Mouse (Mus musculus) adipocyte (in vitro differentiated cells): ENCODE measurements at regions not wholly inside any gene's neighbourhood (a gene's known extent, or its start where the extent isn't known, plus 50 kb on each side); places are given as distances from the start of the nearest gene placed in this dataset.
A peak's percentile ranks its signal among the peaks of the same experiment; 100 is the strongest.

ENCODE experiments used
- DNase-seq: peaks from one replicate; pipeline ENCODE4 v3.0.0-alpha.2; 2016; ENCODE audit warnings: low spot score

DNA sequence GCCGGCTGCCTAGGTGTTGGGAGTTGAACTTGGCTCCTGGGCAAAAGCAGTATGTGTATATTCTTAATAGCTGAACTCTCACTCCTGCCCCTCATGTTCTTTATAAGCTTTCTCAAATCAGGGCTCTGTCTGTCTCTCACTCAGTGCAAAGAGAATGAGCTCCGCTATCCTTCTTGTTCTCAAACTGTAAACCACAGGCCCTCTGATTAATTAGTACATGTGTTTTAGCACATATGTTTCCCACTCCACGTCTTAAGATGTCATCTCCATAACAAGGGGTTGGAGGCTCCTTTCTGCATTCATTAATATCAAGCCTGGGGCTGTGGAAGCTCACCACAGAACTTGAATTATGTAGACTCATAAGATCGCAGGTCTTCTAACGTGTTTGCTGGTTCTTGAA is 104.7 kb downstream of the Nsun3 start:
- DNase-seq = no peak

DNA sequence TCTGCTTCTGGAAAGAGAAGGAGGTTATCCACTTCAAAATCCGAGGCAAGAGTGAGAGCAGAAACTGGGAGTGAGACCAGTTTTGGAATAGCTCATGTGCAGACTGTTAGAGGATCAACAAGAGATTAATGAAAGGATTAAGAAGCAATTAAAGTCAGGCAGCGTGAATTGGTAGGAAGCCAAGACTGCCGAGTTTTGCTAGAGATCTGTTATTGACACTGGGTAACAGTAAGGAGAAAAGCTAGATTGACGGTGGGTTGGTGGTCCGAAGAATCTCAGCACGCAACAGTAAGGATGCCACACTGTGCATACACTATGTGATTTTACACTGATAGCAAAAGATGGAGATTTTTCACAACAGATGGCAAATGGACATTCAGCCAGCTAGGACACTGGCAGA is 109.8 kb downstream of the Nsun3 start:
- no peak for DNase-seq

DNA sequence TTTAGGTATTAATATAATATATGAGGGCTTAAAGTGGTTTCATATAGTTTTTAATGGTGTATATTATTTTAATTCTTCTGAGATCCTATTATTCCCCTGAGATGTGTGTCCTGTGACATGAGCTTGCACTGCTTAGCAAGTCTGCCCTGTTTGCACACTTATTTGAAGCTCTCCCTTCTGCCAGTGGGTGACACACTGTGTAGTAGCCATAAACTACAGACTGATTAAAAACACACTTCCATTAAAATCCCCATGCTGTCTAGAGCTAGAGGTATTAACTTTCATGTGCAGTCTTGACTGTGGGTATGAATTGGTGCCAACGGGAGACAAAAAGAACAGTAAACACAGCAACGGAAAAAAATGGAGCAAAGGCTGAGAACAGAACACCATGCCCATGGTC is 129.2 kb downstream of the Nsun3 start:
- no peak for DNase-seq

DNA sequence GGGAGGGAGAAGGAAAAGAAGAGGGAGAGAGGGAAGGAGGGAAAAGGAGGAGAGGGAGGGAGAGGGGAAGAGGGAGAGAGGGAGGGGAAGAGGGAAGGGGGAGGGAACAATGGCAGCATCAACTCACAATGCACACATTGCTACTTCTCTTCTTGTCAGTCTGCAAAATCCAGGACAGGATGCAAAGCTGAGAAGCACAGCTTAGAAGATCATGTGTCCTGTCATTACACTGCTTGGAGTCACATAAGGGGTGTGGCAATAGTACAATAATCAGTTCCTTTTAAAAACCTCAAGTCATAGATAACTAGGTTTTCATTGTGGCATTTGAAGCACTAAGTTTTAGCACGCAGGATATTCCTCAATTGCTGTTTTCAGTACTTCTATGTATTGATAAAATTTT is 132.2 kb downstream of the Nsun3 start:
- no peak for DNase-seq

DNA sequence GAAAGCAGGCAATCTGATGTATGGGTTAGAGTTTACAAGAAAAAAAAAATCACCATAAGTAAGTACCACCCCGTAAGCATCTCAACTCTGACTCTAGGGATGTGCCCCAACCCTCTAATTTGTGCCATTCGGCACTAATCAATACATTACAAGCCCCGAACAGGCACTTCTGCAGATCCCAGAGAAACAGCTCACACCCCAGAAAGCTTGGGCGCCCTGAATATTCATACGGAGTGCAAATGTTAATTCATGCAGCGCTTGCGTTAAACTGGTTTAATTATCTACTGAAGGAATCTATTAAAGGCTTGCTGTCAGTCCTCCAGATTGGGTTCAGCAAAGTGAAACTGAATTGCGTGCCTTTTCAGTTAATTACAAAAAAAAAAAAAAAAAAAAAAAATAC is 132.8 kb downstream of the Nsun3 start:
- DNase-seq = no peak

DNA sequence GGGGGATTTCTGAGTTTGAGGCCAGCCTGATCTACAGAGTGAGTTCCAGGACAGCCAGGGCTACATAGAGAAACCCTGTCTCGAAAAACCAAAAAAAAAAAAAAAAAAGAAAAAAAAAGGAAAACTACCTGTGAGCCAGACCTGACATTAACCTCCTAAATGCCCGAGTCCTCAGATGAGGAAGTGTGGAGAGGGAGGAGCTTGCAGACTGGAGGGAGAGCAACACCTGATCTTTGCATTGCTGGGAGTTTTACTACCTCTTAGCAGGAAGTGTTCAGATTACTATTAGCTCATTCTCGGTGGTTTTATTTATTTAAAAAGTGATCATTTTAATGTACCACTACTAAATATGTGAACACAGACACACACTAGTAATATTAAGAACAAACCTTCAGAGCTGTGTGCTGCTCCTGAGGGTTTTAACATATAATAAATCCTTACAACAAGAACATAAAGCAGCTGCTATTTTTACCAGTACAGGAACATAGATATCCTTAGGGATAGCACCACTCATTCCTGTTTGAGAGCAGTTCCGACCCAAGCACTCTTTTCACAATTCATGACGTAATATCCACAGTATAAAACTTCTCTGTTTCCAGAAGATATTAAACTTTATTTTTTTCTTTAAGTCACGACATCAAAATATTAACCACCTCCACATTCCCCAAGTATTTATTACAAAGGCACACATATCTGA is 133.7 kb downstream of the Nsun3 start:
- no peak for DNase-seq

DNA sequence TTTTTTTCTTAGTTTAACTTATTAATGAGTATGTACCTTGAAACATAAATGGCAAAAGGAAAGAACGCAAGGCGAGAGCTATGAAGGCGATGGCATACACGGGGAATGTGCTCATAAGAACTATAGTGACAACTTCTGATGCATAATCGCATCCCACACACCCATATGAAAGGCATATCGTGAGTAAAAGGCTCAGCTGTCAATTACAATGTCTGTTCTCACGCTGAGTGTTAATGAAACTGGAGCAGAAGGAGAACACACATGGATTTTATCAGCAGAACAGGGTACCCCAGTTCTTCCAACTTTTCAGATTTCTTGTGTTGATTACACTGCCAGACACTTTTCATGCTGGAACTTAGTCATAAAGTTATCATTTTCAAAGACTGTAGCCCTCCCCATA is 135.8 kb downstream of the Nsun3 start:
- no peak for DNase-seq

DNA sequence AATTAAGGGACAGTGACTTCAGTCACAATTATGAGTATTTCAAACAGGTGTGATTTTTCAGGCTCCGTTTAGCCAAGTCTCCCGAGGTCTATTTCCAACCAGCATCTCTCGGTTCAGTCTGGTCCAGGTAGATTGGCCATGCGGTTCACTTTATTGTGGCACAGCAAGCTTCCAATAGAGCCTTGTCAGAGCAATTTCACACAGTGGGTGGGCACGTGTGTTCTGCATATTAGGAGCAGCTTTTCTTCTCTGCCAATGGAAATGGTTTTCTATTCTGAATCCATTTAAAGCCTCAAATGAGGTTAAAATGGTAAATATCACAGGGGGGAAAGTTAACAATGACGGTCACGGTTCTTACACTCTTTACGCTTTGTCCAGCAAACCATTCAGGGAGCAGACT is 138.3 kb downstream of the Nsun3 start:
- DNase-seq = no peak

DNA sequence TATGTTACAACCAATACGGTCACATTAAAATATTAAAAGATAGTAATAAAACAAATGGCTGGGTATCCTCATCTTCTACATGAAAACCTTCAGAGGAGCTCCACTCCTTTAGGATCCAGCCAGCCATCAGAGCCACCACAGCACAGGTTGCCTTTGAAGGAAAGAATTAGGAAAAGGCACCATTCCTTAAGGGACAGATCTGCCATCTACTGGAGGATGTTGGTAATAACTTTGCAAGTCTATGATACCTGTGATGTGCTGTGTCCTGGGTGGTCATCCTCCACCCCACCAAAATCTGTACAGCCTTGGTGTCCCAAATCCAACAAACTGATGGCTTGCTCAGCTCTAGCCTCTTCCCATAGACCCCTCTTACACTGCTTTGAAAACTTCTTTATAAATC is 140.5 kb downstream of the Nsun3 start:
- peak; percentile 25 for DNase-seq

DNA sequence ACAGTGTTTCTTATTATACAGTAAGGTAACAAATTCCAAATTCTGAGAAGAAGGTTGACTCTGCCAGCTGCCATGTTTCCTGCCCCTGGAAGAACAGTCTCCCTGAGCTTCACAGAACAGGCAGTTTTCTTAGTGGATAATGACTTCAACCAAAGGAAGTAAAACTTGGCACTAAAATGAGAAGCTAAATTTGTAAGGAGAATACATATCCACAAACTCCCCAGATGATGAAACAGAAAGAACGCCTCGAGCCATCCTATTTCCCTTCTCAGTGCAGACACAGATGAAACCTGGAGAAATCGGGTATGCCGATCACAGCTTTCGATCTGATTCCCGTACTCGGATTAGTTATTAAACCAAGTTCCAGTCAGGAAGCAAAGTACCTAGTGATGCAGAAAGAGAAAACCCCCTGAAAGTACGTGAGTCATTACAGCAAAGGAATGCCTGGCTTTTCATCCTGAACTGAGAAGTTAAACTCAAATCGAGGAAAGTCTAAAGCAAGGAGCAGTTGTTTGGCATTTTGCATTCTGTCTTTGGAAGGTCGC is 143.7 kb downstream of the Nsun3 start:
- DNase-seq = no peak

DNA sequence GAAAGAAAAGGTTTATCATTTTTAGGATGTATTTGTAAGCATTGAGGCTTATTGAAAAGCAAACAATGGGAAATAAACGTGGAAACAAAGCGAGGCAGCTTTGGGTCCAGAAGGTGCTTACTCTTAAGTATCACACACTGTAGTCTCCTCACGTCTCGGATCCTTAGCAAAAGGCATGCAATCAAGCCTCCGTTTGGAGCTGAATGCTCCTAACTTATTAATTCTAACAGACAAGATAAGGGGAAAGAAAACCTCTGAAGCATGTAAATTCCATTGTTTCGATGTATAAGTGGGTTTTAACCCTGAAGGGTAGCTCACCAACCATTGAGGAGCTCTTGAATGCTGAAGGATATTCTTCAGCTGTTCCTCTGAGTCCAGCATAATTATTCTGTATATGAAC is 162.7 kb downstream of the Nsun3 start:
- DNase-seq = no peak

DNA sequence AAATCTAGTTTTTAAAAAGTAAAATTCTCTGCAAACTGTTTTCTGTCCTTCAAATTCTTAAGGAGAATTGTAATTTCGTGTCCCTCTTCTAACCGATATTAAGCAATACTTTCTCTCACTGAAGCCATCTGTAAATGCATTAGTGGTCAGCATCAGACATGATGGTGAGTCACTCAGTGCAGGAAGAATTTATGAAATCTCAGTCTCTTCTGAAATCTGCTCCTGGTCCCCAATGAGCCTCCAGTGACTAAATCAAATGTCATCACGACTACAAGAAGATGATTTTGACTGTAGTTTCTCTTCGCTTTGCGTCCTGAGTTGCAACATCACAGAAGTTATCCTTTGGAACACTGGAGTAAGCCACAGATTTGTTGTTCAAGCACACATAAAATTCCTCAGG is 175.7 kb downstream of the Nsun3 start:
- no peak for DNase-seq

DNA sequence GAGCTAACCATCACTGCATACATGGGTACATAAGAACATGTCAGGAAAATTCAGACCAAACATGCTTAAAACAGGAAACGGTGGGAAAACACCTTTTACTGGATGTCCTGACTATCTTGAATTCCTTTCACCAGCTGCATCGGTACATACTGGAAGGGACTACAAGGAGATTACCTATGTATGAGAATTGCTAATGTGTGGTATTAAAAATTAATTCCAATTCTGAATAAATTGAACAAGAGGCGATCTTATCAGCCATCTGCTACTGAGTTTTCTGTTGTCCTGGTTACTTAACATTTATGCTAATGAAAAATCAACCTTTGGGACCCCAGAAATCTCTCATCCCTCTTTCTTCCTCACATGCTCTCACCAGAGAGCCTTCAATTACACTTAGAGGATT is 178.0 kb downstream of the Nsun3 start:
- DNase-seq = no peak

DNA sequence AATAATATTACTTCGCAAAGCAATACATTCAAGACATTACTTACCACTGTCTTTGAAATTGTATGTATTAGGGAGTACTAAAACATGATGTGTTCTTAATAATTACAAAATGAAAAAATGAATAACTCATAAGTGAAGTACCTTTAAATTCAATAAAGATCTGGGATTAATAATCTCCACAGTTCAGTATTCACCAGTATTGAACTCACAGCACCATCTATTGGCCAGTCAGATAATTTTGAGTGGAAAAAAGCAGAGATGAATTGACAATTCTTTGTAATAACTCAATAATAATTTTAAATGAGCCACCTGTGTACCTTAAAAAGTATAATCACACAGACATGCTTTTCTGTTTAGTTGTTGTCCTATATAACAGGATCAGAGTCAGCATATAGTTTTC is 180.7 kb downstream of the Nsun3 start:
- DNase-seq = no peak

DNA sequence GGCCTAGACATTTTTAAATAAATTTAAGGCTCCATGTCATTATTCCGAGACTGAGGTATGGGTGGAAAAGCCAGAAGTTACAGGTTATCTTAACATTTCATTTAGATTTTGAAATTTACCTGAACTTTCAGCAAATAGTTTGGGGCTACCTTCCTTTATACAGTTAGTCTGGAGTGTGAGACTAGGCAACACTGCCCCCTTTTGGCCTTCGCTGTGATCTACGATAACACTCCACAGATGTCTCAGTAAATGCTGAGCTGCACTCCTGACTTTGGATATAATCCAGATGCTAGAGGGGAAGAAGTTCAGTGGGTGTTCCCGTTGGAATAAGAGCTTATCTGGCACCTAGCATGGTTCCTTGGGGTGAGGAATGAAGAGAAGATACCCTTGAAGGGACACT is 224.6 kb downstream of the Nsun3 start:
- DNase-seq = no peak

DNA sequence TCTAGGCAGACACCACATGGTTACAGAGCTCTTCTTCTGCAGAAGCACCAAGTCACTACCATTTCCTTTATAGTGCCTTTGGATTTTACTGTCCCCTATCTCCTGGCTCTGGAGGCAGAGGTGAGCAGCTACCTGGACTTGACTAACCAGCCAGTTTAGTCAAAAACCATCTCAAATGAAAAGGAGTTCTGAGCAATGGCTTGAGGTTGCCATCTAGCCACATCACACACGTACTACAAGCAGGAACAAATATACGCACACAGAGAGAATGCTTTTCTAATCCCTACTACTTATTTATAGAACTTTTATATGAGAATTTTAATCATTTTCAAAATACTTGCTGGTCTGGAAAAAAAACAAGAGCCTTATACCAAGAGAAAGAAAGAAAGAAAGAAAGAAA is 243.5 kb downstream of the Nsun3 start:
- no peak for DNase-seq

DNA sequence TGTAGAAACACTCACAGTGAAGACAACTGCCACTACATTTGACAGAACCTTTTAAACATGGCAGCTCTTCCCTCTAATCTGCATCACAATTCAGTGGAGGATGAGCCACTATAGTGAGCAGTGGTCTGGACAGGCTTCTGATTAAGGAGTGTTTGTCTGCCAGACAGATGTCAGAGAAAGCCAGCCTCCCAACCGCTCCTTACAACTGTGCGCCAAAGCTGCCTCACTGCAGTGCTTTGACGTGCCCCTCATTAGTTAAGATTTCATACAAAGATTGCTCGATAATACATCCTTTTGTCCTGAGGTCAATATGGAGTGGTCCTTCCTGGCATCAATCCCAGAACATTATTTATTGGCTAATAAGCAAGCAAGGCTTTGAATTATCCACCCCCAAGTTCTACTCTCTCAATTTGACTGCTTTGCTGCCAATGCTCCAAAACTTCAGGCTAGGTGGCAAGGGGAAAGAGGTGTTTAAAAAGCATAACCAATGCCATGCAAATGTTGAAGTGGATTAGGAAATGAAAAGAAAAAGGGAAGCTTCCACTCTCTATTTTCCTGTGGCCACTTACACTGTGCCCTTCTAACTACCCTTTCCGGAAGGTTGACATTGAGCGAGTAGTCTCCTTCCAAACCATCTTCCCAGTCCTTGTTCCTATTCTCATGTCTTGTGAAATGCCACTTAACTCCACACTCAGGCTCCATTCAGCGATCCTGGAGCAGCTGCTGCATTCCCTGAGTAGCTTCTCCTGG is 248.7 kb downstream of the Nsun3 start:
- DNase-seq = no peak

DNA sequence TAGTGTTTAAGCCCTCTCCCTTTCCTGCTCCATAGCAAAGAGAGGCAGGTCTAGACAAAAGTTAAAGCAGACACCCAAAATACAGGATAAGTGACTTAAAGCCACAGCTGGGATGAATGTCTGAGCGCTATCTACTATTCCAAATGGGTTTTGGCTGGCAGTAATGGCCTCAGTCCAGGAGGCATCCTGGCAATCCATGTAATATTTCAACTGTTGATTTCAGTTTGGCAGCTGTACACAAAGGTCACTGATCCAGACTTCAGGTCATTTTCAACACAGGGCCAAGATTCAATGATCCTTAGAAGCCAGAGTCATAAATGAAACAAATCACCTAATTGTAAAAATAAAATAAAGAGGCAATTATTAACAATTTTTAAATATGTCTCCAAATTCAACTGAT is 277.3 kb downstream of the Nsun3 start:
- DNase-seq = peak; percentile 6

DNA sequence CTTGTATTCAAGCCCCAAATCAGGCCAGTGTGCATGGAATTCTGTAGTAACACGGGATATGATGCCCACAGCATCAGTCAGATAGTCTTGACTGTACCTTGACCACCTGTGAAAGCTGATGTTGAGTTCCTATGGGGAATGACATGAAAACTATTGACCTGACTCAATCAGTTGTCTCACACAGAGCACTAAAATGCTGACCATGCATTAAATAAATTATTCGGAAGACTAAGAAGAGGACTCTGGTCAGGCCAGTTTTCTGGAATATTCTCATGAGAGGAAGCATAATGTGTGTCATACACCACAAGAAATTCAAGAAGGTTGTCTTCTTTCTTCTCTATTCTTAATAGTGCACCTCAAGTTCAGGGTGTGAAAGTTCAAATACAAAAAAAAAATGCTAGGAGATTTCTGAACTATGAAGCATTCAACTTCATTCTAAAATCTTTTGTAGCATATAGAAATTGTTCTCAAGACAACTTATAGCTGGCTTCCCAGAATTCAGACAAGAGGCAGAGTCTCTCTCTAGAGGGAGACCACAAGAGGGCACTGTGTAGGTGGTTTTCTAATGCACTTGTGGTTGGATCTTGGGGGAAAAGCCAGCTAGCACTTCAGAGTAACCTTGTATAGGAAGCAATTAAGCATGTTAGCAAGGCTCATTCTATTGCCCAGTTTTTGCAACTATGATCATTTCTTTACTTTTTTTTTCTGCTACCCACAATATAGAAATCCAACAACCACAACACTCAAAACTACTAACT is 279.7 kb downstream of the Nsun3 start:
- DNase-seq = peak; percentile 6

DNA sequence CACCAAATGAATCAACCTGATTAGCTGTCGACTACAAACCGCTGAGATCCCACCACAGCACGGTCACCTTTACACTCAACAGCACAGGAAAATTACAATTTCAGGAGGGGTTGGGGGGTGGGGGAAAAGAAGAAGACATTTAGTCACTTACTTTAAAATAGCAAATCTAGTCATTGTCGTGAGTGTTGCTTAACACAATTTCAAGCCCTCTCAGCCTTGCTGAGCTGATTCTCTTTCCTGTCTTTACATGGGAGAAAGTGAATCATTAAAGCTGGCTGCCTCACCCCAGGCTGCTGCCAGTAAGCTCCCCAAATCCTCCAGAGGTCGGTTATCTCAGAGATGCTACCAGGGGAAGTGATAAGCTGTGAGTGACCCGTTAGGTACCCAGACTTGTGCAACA is 285.7 kb downstream of the Nsun3 start:
- DNase-seq = no peak

DNA sequence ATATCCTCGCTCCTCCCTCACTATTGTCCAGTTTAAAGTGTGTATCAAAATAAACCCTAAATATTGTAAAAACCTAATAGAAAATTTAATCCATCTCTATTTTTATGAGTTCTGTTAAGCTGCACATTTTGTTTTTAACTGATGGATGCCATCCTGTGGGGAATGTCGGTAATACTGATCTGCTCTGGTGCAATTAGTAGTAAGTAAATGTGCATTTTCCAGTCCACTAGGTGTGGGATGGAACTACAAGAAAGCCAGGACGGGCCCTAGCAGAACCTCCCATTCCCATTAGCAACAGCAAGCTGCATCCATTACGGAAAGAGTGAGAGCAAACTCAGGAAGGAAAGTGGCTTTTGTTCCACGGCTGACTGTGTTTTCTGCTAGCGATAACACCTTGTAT is 286.3 kb downstream of the Nsun3 start:
- no peak for DNase-seq

DNA sequence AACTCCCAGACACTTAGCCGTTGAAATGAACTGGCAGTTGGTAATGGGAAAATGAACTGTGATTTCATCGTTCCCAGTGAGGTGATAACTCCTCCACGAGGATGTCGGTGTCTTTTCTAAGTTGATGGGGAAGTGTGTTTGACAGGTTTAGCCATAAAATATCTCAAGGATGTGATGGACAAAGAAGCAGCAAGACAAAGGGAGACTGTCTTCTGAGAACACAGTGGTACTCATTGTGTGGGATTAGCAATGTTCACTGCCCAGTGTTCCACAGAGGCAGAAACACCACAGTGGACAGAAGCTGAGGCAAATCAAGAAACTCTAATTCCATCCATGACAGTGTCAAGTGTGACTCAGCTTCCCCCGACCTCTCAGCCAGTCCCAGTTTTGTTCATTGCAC is 287.9 kb downstream of the Nsun3 start:
- no peak for DNase-seq

DNA sequence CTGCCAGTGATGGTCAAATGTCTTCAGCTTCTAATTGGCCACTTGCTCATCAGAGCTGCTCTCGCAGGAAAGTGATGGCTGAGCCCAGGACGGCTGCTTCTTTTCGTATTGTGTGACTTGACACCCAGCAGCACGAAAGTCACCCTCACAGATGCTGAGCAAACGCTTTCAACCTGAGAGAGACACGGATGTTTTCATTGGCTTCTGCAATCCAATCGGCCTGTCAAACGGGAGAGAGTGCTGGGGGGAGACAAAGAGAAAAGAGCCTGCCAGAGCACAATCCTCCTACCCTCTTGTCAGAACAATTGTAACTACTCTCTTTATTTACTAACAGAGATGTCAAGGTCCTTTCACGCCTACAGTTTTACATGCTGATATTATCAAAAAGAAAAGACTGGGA is 289.9 kb downstream of the Nsun3 start:
- no peak for DNase-seq
